Mouse (Mus musculus) kidney, embryonic 16.5 days (tissue): Measurements from ENCODE around the gene Npas2. TPM values are rescaled to one million over a fixed set of nuclear protein-coding genes. Genes with fewer than 3 reads are reported as not detected.

Experiments
- ATAC-seq: fragments of 200-750 bp; cut with Nextera tagmentation; 2 replicates; pipeline ENCODE4 v1.8.0; 2017; ENCODE audit warnings: moderate TSS enrichment; ENCODE audit not compliant: low FRiP score, low TSS enrichment
- H3K27ac ChIP-seq: fragments of 300-500 bp; sonication (generic); 2 replicates; pipeline ENCODE4 v1.5.1; 2014; ENCODE audit warnings: low read length
- H3K27me3 ChIP-seq: fragments of 300-500 bp; sonication (generic); 2 replicates; pipeline ENCODE4 v1.6.1; 2014; ENCODE audit warnings: low read length, control low read depth, mixed read lengths; ENCODE audit not compliant: insufficient read depth
- H3K36me3 ChIP-seq: fragments of 300-500 bp; sonication (generic); 2 replicates; pipeline ENCODE4 v1.6.1; 2014; ENCODE audit warnings: low read length, control low read depth, mixed read lengths; ENCODE audit not compliant: insufficient read depth
- H3K4me1 ChIP-seq: fragments of 300-500 bp; sonication (generic); 2 replicates; pipeline ENCODE4 v1.6.1; 2014; ENCODE audit warnings: low read length, control low read depth, mixed read lengths; ENCODE audit not compliant: insufficient read depth
- H3K4me2 ChIP-seq: fragments of 300-500 bp; sonication (generic); replicated peaks from 2 replicates; pipeline ENCODE4 v1.6.1; 2014; ENCODE audit warnings: low read depth, low read length
- H3K4me3 ChIP-seq: fragments of 300-500 bp; sonication (generic); 2 replicates; pipeline ENCODE4 v1.5.1; 2014; ENCODE audit warnings: mild to moderate bottlenecking, low read length
- H3K9ac ChIP-seq: fragments of 300-500 bp; sonication (generic); replicated peaks from 2 replicates; pipeline ENCODE4 v1.6.1; 2014; ENCODE audit warnings: low read length
- H3K9me3 ChIP-seq: fragments of 300-500 bp; sonication (generic); 2 replicates; pipeline ENCODE4 v1.6.1; 2016; ENCODE audit warnings: low read length, control low read depth
- WGBS: fragments of 180-500 bp; shearing (Covaris S2); extraction: QIAGEN DNeasy Blood & Tissue Kit; methylation state at CpG from one replicate; pipeline ENCODE4 v1.1.7; 2014; 5-methylcytosine and 5-hydroxymethylcytosine counted together
- polyA plus RNA-seq: library from polyadenylated mRNA; unstranded; fragments of >200 nt; fragmentation: Nextera tagmentation; extraction: Ambion mirVana; gene quantifications from 2 replicates; pipeline ENCODE4 v1.2.1, GENCODE M21; 2015

Gene Npas2
- polyA plus RNA-seq, 1 experiment from 2014 or later: 0.69 TPM

GRCm38 (mm10) chr1:39251679-39252078 lies 58.1 kb downstream of the Npas2 start:
- Histone ChIP-seq H3K4me2 (no peak overlapping the region), H3K4me3 (no peak overlapping the region), H3K4me1 (no peaks in the 10 kb centered on the region)

GRCm38 (mm10) chr1:39253771-39254170 lies 60.2 kb downstream of the Npas2 start:
- Histone ChIP-seq H3K4me3 (no peak overlapping the region), H3K27ac (no peak overlapping the region), H3K36me3 (no peaks in the 10 kb centered on the region), H3K4me2 (no peak overlapping the region), H3K4me1 (no peaks in the 10 kb centered on the region), H3K9me3 (peaks cover 4% of the 10 kb centered on the region; the same call in 1 of the 2 replicates), H3K27me3 (no peaks in the 10 kb centered on the region), H3K9ac (no peak overlapping the region)
- 79% methylated on average over 4 of the region's 4 CpGs for WGBS
- ATAC-seq: no peak

More at GRCm38 (mm10) chr1:39251679-39252078, 58.1 kb downstream of the Npas2 start:
- no peaks in the 10 kb centered on the region for H3K27me3 ChIP-seq
- H3K36me3 ChIP-seq: no peaks in the 10 kb centered on the region
- no peak for ATAC-seq
- no peak overlapping the region for H3K27ac ChIP-seq
- WGBS: 39% methylated on average over 7 of the region's 7 CpGs
- no peaks in the 10 kb centered on the region for H3K9me3 ChIP-seq
- no peak overlapping the region for H3K9ac ChIP-seq

DNA sequence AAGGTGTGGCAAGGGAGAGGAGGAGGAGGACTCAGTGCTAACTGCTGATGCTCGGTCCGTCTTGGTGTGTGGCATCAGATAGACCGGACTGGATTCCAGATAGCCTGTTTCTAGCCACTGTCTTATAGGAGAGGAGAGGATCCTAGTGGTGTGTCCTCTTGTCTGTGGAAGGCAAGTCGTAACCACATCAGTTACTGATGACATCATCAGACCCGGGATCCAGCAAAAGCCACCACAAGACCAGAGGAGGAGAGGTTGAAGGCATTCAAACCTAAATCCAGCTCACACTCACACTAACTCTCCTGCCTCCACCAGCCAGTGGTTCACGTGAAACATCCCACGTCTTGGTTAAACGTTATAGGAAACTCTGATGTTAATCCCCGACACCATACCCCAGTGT lies 62.5 kb downstream of the Npas2 start:
- Histone ChIP-seq H3K4me2 (no peak overlapping the region), H3K36me3 (no peaks in the 10 kb centered on the region), H3K9me3 (peaks cover 6% of the 10 kb centered on the region; the same call in 1 of the 2 replicates), H3K27me3 (no peaks in the 10 kb centered on the region), H3K27ac (no peak overlapping the region), H3K4me3 (no peak overlapping the region), H3K4me1 (no peaks in the 10 kb centered on the region), H3K9ac (no peak overlapping the region)
- no peak for ATAC-seq
- WGBS: 88% methylated on average over 9 of the region's 9 CpGs

DNA sequence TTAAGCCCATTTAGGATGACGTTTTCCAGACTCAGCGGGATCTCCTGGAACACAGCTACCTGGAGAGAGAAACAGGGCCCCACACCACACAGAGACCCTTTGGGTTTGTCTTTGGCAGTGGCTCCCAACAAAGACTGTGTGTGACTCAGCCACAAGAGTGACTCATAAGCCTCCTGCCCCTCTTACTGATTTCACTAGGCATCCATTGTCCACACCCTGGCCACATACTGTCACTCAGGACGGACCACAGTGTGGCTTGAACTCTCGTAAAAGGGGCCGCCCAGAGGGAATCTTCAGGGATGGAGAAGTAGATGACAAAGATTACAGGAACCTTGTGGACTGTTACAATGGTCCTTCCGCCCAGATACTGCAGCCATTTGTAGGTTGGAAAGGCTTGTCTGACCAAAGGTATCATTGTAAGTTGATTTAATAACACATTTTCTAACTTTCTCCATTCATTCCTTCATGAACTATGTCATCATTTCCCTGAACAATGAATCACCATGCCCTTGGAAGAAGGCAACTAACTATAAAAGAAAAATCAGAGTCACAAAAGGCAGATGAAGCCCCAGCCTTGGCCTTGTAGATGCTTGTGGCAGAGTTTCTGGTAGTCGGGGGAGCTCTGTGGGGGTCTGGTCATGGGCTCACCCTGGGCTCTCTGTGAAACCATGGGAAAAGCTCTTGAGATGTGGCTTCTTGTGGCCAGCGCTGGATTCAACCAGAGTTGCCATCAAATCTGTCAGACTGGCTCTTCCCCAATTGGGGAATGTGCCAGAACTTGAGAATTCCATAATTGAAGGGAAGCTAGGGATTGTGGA lies 63.2 kb downstream of the Npas2 start:
- no peaks in the 10 kb centered on the region for H3K4me1 ChIP-seq
- WGBS: 82% methylated on average over 8 of the region's 8 CpGs
- H3K9ac ChIP-seq: no peak overlapping the region
- H3K27ac ChIP-seq: no peak overlapping the region
- no peak overlapping the region for H3K4me3 ChIP-seq
- no peaks in the 10 kb centered on the region for H3K36me3 ChIP-seq
- ATAC-seq: no peak
- H3K9me3 ChIP-seq: peaks cover 6% of the 10 kb centered on the region; the same call in 1 of the 2 replicates
- no peak overlapping the region for H3K4me2 ChIP-seq
- no peaks in the 10 kb centered on the region for H3K27me3 ChIP-seq

DNA sequence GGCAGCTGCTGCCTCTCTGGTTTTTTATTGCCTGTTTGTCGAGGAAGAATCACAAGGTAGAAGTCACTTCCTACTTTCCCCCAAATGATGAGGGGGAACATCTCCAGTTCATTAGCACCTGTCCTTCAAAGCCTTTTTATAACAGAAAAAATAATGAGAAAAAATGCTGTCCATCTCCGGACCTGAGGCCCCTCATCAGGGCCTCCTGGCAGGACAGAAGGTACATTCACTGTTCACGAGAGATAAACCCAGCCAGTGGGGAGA lies 63.7 kb downstream of the Npas2 start:
- H3K27me3 ChIP-seq: no peaks in the 10 kb centered on the region
- WGBS: 51% methylated on average over 3 of the region's 3 CpGs
- ATAC-seq: no peak

DNA sequence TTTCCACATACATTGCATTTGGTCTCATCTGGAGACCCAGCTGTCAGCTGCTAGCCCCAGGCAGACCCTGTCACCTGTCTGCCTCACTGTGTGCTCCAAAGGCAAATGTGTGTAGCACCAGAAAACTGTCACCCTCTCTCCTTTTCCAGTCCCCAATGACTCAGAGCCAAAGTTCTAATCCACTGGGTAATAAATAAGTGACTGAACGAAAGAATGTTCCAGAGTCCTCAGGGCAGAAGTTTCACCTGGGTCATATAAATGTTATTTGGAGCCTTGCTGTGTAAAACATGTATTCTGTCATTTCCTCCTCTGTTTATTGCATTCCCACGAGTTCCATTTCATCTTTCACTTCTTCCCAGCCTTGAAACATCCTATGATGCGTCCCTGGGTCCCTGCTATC lies 66.1 kb downstream of the Npas2 start:
- Histone ChIP-seq H3K27ac (no peak overlapping the region), H3K4me1 (no peaks in the 10 kb centered on the region), H3K4me3 (no peak overlapping the region), H3K9ac (no peak overlapping the region), H3K27me3 (no peaks in the 10 kb centered on the region), H3K36me3 (no peaks in the 10 kb centered on the region), H3K4me2 (no peak overlapping the region), H3K9me3 (peaks cover 6% of the 10 kb centered on the region; the same call in 1 of the 2 replicates)
- WGBS: 66% methylated on average over 3 of the region's 3 CpGs
- ATAC-seq: no peak

More for the DNA sequence above, 63.7 kb downstream of the Npas2 start:
- Histone ChIP-seq H3K9me3 (peaks cover 6% of the 10 kb centered on the region; the same call in 1 of the 2 replicates), H3K4me1 (no peaks in the 10 kb centered on the region), H3K4me3 (no peak overlapping the region), H3K27ac (no peak overlapping the region), H3K36me3 (no peaks in the 10 kb centered on the region), H3K9ac (no peak overlapping the region), H3K4me2 (no peak overlapping the region)

- ATAC-seq: no peak
- WGBS: 62% methylated on average over 8 of the region's 8 CpGs
These were observed 66.8 kb downstream of the Npas2 start for GRCm38 (mm10) chr1:39260183-39260978.

GRCm38 (mm10) chr1:39266843-39267512 lies 73.4 kb downstream of the Npas2 start:
- WGBS: 68% methylated on average over 9 of the region's 9 CpGs
- Histone ChIP-seq H3K4me1 (no peaks in the 10 kb centered on the region), H3K36me3 (no peaks in the 10 kb centered on the region), H3K4me3 (no peak overlapping the region), H3K4me2 (no peak overlapping the region), H3K27ac (no peak overlapping the region), H3K27me3 (no peaks in the 10 kb centered on the region), H3K9me3 (no peaks in the 10 kb centered on the region), H3K9ac (no peak overlapping the region)
- no peak for ATAC-seq

More at GRCm38 (mm10) chr1:39260183-39260978, 66.8 kb downstream of the Npas2 start:
- no peak overlapping the region for H3K4me3 ChIP-seq
- peaks cover 6% of the 10 kb centered on the region; the same call in 1 of the 2 replicates for H3K9me3 ChIP-seq
- no peak overlapping the region for H3K9ac ChIP-seq
- H3K36me3 ChIP-seq: no peaks in the 10 kb centered on the region
- H3K27ac ChIP-seq: no peak overlapping the region
- H3K27me3 ChIP-seq: no peaks in the 10 kb centered on the region
- no peak overlapping the region for H3K4me2 ChIP-seq
- H3K4me1 ChIP-seq: no peaks in the 10 kb centered on the region

GRCm38 (mm10) chr1:39272976-39273375 lies 79.4 kb downstream of the Npas2 start:
- no peak overlapping the region for H3K4me3 ChIP-seq
- no peak overlapping the region for H3K4me2 ChIP-seq
- no peak overlapping the region for H3K9ac ChIP-seq
- no peaks in the 10 kb centered on the region for H3K9me3 ChIP-seq
- WGBS: 46% methylated on average over 6 of the region's 6 CpGs
- no peaks in the 10 kb centered on the region for H3K27me3 ChIP-seq
- ATAC-seq: no peak
- H3K36me3 ChIP-seq: no peaks in the 10 kb centered on the region
- no peak overlapping the region for H3K27ac ChIP-seq
- H3K4me1 ChIP-seq: no peaks in the 10 kb centered on the region
